Mouse (Mus musculus) liver, embryonic 14.5 days (tissue): Measurements from ENCODE around the gene Asb15.

ENCODE experiments used
- CTCF ChIP-seq: IDR thresholded peaks from 2 replicates; pipeline ENCODE4 v1.5.1; 2016; ENCODE audit warnings: antibody characterized with exemption, low read depth, control low read depth
- EP300 ChIP-seq: IDR thresholded peaks from 2 replicates; pipeline ENCODE4 v1.6.1; 2016; ENCODE audit warnings: antibody characterized with exemption, low read depth

- TF ChIP-seq CTCF (no peak), EP300 (no peak)
Observed at GRCm38 (mm10) chr6:24600134-24600533, 72.2 kb downstream of the Asb15 start.
